Mouse (Mus musculus) heart, adult 11 months (tissue): ENCODE data around the gene Cx3cl1.

Experiments
- DNase-seq: peaks from one replicate; pipeline ENCODE4 v3.0.0; 2022

Cx3cl1 gene

DNA sequence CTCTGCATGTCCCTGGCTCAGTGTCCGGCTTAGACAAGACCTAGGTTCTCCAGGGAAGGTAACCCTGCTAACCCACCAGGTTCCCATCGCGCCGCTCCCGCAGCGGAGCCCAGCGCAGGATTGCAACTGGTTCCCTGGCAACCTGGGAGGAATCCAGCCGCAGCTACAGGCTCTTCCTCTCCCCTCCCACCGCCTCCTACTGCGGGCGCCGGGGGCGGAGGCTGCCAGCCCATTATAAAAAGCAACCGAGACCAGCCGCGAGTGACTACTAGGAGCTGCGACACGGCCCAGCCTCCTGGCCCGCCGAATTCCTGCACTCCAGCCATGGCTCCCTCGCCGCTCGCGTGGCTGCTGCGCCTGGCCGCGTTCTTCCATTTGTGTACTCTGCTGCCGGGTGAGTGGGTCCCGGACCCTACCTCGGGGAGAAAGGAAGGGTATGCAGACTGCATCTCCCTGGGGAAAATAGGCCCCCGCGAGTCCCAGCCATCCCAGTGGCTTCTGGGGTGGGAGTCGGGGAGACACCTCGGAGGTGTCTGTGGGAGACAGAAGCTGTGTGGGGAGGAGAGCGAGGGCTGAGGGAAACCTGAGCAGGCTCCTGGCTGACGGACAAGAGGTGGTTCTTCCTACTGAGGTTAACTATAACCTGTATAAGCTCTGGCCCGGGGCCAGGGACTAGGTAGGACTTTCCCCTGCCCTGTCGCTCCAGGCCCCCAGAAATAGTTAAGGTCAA lies at the start of gene Cx3cl1:
Gene Cx3cl1 (plus strand): TSS at position 69 of the 730 bp plus-strand sequence.
- peak; percentile 99 for DNase-seq

DNA sequence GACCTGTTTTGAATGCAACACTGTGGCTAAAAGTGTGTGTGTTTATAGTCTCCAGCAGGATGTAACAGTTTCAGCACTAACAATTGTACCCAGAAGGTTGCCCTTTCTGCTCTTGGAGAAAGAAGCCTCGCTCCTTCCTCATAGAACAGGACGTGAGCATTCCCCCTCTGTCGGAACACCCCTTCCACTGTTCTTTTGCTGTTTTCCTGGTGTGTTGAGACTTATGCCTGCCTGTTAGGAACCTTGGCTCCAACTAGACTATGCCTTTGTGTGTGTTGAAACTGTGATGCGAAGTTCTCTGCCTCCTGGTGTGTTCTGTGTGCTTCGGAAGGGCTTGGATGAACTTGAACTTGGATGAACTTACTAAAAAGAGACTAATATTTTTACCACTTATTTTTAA lies 45.8 kb upstream of the Cx3cl1 start:
- peak; percentile 61 for DNase-seq

DNA sequence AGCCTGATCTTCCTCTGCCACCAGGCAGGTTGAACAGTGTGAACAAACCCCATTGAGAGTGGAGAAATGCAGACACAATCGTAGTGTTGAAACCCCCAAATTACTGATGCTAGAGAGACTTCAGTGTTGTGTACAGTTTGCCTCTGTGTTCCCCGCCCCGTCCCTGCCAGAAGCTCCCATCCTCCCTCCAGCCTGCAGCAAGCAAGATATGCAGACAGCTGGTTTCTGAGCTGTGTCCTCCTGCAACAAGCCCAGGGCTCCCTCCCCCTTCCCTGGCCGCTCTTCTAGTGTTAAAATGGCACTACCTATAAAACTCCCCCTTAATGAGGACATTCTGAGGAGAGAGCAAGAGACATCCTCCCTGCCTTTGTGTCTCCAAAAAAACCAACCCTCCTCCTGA lies 42.5 kb upstream of the Cx3cl1 start:
- peak; percentile 18 for DNase-seq

DNA sequence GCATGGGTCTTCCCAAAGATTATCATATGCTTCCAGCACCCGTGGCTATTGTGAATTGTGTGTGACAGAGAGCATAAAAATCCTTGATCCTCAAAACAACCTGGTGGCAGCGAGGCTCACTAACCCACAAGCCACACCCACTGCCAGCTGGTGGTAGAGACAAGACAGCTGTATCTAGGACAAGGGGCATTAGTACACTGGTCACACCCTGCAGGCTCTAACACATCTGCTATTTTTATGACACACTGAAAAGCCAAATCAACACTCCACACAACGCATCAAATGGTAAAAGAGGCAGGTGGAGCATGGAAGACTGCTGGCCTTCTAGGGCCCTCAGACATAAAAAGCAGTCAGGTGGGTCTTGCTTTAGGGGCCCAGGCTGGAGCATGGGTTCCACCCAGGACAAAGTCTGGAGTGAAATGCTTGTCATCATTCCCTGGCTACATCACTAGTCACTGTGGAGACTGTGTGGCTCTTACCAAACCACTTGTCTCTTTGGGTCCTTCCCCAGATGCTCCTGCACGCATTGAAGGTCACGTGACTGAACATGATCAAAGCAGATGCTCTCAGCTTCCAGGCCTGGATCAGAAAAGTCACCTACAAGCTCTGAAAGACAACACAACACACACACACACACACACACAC lies 37.9 kb upstream of the Cx3cl1 start:
- peak; percentile 87 for DNase-seq

DNA sequence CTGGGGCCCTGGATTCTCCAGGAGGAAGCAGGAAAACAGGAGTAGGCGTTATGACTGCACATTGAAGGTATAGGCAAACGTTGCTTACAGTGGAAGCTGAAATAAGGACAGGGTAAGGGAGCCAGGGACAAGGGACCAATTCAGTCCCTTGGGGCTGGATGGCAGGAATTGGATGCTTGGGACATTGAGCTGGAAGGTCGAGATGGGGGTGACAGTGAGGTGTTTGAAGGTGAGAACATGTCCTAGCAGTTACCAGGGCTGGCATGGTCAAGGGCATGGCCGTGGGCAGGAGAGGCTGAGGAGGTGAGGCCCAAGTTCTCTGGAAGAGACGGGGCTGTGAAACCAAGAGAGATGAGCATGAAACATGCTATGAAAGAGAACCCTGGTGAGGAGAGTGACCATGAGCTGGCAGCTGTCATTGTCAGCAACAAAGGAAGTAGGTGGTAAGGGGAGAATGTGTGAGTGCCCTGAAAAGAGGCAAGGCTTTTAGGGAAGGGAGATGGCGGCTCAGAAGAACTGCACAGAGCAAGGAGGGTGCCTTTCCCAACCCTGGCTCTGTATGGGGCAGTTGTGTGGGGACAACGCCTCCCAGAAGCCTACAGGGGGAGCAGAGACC lies 37.0 kb upstream of the Cx3cl1 start:
- DNase-seq = peak; percentile 79

DNA sequence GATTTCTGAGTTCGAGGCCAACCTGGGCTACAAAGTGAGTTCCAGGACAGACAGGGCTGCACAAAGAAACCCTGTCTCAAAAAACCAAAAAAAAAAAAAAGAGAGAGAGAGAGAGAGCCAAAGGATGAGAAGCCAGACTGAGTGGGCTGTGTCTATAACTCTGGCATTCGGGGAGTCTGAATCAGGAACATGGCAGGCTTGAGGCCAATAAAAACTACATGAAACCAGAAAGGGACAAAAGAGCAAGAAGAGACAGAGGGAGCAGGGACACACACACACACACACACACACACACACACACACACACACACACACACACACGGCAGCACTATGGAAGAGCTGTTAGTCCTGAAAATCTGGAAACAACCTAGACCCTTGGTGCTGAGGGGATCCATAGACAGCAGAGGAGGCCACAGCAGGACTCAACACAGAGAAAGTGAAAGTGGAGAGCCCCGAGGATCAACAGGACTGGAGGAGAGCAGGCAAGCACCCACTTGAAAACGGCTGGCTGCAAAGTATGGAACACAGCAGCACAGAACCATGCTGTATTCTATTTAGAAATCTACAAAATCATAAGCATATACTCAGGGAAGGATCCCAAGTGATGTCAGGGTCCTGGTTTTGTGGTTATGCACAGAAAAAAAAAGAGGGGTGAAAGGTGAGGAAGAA lies 36.2 kb upstream of the Cx3cl1 start:
- peak; percentile 92 for DNase-seq

DNA sequence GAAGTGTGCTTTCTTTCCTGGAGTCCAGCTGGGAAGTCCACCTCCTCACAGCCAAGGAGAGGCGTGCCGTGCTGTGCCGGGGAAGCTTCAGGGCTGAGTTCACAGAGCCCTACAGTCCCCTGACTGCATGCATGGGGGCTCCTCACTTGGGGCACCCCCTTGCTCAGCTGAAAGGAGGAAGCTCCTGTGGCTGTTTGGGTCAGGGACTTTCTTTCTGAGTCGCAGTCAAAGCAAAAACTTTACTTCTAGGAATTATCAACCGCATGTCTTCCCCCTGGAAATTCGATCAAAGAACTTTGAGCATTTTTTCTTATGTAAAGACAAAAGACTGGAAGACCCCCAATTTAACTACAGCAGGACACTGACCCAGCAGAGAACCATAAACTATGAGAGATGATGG lies 32.0 kb upstream of the Cx3cl1 start:
- no peak for DNase-seq

DNA sequence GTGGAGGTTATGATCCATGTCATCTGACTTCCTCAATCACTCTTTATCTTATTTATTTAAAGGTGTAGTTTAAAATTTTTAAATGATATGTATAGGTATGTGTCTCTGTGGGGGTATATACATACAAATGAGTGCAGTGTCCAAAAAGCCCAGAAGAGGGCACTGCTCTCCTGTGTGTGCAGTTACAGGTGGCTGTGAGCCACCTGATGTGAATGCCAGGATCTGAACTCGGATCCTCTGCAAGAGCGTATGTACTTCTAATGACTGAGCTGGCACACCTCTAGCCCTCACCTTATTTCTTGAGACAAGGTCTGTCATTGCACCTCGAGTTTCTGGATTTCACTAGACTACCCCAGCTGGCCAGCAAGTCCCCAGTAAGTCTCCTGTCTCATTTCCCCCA lies 31.2 kb upstream of the Cx3cl1 start:
- peak; percentile 63 for DNase-seq

DNA sequence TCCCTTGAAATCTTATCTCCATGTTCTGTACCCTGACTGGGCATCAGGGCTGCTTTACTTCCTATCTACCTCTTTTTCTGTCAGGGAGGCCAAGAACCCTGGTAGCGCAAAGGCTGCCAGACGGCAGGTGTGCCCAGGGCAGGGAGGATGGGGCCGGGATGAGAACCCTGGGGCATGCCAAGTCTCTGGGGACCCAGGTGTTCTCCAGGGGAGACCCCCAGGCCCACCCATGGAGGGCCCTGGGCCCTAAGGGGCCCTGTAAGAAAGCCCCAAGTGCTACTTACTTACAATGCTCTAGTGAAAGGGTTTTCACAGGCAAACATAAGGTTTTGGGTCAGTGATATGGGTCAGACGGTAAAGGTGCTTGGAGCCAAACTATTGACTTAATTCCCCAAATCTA lies 30.1 kb upstream of the Cx3cl1 start:
- DNase-seq = peak; percentile 72

DNA sequence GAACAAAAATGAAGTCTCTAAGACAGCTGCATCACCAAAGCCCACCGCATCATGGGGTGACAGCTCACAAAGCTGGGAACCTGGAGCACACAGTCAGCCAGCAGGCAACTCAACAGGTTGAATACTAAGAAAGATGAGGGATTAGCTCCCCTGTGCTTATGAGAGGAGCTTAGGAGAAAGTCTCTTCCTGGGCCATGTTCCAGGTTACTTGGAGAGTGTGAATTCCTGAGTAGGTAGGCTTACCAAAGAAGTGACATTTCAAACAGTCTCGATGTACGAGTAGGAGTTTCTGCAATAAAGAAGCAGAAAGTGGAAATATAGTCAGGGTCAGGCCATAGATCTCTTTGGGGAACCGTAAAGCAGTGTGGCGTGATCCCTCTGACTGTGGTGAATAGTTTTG lies 27.3 kb upstream of the Cx3cl1 start:
- peak; percentile 48 for DNase-seq

DNA sequence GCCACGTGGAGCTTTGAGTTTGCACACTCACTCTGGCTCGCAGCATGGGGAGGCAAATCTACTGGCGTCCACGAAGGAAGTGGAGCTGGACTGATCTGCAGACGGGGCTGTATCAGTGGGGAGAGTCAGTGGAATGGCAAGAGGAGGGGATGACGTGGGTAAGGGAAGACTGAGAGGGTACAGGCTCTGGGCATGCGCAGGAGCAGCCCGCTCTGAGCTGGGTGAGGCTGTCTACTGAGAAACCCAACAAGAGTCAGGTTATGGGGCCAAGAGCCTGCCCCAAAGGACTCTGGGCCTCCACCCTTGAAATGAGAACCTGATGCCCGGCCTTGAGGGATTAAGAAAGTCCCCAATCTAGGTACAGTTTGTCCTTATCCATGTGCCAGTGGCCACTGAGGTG lies 26.8 kb upstream of the Cx3cl1 start:
- DNase-seq = no peak

DNA sequence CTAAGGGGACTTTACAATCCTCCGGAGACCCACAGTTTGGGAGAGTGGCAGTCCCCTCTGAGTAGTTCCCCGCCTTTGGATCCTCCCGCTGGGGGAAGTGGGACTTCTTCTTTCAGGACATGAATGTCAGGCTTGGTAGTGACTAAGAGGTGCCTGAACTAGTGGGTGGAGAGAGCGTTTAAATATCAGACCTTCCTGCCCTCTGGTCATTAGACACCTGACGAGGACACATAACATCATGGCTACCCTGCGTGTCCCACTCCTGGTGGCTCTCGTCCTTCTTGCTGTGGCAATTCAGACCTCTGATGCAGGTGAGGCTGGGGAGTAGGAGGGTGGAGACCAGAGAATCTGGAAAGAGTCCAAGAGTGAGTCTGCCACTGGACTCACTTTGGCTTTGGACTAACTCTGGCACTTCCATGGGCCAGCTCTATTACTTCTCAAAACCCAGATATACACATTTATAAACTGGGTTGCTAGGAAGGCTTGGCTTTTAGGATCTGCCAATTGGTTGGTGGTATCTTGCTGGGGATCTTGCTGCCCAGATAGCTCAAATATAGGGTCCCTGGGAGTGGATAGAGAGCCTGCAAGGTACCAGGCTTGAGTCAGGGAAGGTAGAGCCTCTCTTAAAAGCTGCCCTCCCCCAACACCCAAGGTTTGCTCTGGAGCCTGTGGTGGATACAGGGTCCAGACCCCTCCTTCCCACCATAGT lies 26.2 kb upstream of the Cx3cl1 start, which contains the start of gene Ccl22:
Gene Ccl22 (plus strand): TSS at position 115 of the 709 bp plus-strand sequence.
- DNase-seq = peak; percentile 80

DNA sequence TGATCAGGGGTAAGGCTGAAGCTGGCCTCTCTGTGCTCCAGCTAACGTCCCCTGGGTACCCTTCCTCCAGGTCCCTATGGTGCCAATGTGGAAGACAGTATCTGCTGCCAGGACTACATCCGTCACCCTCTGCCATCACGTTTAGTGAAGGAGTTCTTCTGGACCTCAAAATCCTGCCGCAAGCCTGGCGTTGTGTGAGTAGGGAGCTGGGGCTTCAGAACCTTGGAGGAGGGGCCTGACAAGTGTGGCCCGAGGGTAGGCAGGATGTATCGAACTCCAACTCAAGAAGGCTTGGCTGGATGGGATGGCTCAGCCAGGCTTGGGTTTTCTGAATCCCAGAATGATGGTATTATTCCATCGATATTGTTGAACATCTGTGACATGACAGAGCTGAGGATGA lies 25.0 kb upstream of the Cx3cl1 start:
- peak; percentile 80 for DNase-seq

DNA sequence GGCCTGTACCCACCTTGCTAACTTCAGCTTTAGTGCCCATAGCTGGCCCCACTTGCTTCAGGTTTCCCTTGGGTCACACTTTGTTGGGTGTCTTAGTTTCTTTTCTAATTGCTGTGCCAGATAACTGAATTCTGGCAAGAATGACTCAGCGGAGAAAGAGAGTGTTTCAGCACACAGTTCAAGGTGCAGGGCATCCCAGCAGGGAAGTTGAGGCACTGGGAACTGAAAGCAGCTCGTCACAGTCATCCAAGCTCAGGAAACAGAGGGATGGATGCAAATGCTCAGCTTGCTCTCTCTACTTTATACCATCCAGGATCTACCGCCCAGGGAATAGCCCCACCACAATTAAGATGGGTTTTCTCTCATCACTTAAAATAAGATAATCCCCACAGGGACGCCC lies 23.4 kb upstream of the Cx3cl1 start:
- DNase-seq = no peak

DNA sequence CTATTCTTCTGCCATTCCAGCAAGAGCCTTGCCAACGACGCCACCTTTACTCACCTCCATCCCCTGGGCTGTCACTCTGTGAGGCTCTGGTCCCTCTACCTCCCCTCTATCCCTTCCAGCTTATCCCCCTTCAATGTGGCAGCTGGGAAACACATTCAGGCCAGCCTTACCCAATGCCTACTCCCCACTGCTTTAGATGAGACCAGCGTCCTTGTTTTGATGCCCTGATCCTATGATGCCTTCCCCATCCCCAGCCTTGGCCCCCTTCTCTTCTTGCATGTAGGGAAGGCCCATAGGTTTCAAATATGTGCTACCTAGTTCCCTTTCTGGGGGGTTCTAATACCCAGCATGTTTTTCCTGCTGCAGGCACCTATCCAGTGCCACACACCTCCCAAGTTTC lies 21.9 kb upstream of the Cx3cl1 start:
- peak; percentile 69 for DNase-seq

DNA sequence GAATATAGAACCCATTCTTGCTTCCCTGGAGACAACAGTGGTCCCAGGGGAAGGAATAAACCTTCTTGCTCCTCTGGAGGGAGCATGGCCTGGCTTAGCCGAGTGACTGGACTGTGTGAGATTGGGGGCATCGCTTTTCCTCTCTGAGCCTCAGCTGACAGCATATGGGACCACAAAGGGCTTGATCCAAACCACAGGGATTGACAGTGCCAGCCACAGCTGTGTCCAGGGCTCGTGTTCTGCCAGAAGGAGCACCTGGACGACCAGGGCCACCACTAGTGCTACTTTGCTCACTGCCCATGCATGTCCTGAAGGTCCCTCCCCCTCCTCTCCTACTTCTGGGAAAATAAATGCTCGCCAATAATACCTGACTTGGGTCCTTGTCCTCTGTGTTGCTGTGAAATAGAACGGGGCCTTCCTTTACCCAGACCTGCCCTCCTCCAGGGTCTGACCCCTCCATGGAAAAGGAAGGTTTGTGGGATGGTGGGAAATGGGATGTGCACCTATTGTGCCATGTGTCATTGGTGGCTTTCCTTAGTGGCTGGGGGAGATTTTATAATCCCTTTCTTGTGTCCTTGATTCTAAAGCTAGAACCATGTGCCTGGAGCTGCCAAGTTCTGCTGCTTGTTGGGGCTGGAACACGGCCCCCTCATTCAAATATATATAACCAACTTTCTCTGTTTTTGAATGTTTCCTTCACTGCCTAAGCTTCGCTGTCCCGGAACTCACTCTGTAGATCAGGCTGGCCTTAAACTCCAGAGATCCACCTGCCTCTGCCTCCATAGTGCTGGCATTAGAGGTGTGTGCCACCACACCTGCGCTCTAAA lies 20.6 kb upstream of the Cx3cl1 start:
- DNase-seq = peak; percentile 81

DNA sequence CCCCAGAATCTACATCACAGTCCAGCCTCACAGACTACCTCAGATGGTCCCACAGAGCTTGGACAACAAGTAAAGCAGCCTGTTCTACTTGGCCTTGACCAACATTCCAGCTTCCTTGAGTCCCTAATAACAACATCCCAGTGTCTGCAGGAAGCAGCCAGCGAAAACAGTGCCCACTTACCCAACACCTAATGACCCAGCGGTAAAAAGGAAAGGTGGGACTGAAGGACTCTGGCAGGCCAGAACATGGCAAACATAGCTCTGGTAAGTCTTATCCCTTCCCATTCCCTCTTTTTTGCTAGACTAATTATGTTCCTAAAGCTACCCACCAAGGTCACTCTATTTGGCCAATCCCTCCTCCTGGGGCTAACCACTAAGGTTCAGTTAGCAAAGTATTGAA lies 17.8 kb upstream of the Cx3cl1 start:
- peak; percentile 53 for DNase-seq

DNA sequence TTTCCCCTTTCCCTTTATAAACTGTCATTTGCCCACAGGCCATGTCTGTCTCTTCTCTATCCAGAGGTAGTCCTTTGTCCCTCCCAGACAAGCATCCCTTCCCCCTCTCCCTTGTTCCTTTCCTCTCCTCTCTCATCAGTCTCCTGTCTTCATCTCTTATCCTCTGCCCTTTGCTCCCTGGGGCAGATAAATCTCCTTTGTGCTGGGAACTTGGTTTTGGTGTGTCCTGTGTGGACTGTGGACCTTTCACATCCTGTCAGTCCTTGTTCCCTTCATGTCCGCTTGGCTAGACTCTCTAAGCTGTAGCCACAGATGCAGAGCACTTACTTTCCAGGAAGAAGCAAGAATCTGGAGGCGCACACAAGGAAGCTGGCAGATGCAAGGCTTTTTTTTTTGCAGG lies 17.3 kb upstream of the Cx3cl1 start:
- DNase-seq = peak; percentile 45

DNA sequence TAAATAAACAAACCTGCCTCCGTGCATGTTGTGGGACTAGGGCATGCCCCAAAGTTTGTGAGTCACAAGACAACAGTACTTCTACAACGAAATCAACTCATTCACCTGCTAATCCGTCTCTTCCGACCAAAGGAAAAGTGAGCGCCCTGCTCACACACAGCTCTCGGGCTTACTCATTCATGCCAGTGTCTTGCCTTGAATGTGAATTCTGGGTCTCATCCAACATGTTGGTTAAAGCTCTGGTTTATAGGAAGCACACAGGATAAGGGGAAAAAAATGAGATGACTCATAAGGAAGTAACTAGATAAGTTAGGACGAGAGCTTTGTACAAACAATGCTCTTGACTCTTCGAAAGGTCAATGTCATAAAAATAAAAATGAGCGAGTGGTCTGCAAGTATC lies 4.8 kb upstream of the Cx3cl1 start:
- DNase-seq = no peak

DNA sequence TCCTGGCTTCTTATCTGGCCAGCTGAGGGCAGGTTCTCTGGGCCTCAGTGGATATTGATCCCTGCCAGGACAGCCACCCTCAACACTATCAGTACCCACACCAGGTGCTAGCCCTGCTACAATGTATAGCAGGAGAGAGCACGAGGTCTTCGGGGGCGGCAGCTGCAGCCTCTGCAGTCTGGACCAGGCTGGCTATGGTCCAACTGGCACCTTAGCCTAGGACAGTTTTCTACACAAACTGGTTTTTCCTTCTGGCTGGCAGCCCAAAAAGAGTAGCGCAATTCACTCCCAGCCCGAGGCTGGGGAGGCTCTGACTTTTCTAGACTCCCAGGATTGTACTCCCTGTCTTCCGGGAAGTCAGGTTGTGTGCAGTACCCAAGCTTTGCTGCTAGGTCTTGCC lies 864 bp upstream of the Cx3cl1 start:
- DNase-seq = no peak

DNA sequence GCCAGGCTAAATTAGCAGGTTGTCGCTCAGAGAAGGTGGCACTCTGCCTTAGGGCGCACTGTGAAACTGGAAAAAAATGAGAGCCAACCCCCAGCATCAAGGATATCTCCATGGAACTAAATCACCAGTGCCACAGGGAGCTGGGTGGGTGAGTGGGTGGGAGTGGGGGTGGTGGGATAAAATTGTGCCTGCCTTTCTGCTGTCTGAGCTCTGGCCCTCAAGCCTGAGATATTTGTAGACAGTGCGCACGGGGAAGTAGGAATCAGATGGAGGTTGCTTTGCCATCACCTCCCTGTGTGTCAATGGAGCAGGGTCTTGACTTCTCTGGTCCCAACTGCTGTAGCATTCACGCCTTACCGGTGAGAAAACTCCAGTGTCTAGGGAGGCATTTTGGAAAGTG lies 1.2 kb downstream of the Cx3cl1 start:
- no peak for DNase-seq

DNA sequence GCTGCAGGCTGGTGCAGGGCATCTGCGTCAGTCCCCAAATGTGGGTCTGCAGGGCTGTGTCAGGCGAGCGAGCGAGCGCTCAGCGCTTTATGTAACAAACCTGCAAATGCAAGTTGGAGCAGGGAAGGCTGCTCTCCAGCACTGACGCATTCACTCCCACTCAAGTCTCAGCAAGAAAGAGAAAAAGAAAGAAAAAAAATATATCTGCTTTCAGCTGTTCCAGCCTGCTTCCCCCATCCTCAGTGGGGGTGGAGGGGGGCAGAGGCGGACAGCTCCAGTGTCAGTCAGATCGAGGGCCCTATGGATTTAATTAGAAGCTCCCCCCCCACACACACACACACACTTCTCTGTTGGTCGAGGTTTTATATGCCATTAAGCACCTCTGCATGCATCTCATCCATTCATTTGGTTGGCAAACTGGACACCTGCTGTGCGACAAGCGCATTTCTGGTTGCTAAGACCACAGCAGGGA lies 1.9 kb downstream of the Cx3cl1 start:
- no peak for DNase-seq
